Mouse (Mus musculus): ENCODE measurements around the gene Tmem132b.

DNA sequence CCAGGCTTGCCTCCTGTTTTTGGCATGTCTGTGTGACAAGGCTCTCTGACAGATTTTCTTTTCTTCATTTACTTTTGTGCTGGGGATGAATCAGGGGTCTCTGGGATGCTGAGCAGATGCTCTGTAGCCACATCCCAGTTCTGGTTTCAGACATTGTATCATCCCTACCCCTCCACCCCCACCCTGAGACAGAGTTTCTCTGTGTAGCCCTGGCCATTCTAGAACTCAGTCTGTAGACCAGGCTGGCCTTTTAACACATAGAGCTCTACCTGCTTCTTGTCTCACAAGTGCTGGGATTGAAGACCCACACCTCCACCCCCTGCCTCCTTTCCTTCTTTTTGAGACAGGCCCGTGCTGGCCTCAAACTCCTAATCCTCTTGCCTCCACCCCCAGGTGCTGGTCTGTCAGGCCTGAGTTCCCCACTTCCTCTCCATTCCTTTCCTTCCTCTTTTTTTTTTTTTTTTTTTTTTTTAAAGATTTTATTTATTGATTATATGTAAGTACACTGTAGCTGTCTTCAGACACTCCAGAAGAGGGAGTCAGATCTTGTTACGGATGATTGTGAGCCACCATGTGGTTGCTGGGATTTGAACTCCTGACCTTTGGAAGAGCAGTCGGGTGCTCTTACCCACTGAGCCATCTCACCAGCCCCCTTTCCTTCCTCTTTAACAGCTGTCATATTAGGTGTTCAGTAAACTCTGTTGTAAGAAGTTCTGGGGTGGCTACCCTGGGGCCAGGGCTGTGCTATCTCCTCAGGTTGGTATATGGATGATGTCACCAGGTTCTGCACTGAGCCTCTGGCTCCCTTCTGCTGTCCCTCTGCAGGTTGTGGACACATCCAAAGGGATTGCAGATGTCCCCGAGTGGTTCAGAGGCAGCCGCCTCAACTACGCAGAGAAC, 47.6 kb upstream of the Tmem132b start:
- TF ChIP-seq CTCF (IDR thresholded peaks at IDR 0.05) (no peak), EP300 (IDR thresholded peaks at IDR 0.05) (no peak)

Measured in lung, postnatal 0 days (tissue).